ENCODE assay signal across 24 mouse cellular contexts in genomic region chr13:113582024-113582423, GRCm38 (mm10). TPM values are rescaled to one million over a fixed set of nuclear protein-coding genes. Genes with fewer than 3 reads are reported as not detected.
DNase-seq lines count a peak whose midpoint lies in the region; ATAC-seq lines count a peak whose summit lies in the region.
"Had no signal": no experiment of that assay in that cellular context is flagged by ENCODE, and none has a peak within 500 bp of the region (broad histone marks: within the 10 kb centered on the region; RNA-seq: fewer than 3 reads in every experiment).

No protein-coding gene starts in this region.

- no peak overlapping the region for H3K4me2 ChIP-seq in kidney, embryonic 14.5 days (replicated peaks; ENCODE audit: low read depth, low read length)
- no peak overlapping the region for H3K4me2 ChIP-seq in kidney, embryonic 16.5 days (replicated peaks; ENCODE audit: low read depth, low read length)
- H3K4me2 ChIP-seq: embryonic facial prominence, embryonic 12.5 days; forebrain, embryonic 13.5 days; forebrain, embryonic 15.5 days had no signal

- no peak for DNase-seq in kidney, adult 8-10 months
- DNase-seq in kidney, postnatal 4 days = no peak
- DNase-seq in kidney, postnatal 10 days = peak; percentile 44
- DNase-seq in kidney, adult 11 months = no peak
- DNase-seq: adrenal gland, adult 8-10 months; adrenal gland, postnatal 14 days; adrenal gland, postnatal 36 days; B cell, adult 2 months; cerebellum, adult 11-12 months; cerebellum, adult 2 months; cerebellum, adult 9-10 months; cerebellum, postnatal 10 days; cerebellum, postnatal 25 days had no signal

- H3K9ac ChIP-seq in kidney, embryonic 14.5 days (ENCODE audit: low read depth, low read length) = no peak overlapping the region
- H3K9ac ChIP-seq in kidney, embryonic 16.5 days (replicated peaks; ENCODE audit: low read length) = no peak overlapping the region
- H3K9ac ChIP-seq: embryonic facial prominence, embryonic 12.5 days; forebrain, embryonic 13.5 days; forebrain, embryonic 15.5 days had no signal

- H3K4me1 ChIP-seq in kidney, embryonic 14.5 days (ENCODE audit: control insufficient read depth, insufficient read depth, low read length) = peaks cover 16% of the 10 kb centered on the region
- peaks cover 22% of the 10 kb centered on the region for H3K4me1 ChIP-seq in kidney, embryonic 16.5 days (ENCODE audit: insufficient read depth, low read length)

- no peak overlapping the region for H3K4me3 ChIP-seq in kidney, embryonic 14.5 days (ENCODE audit: low read length)
- no peak overlapping the region for H3K4me3 ChIP-seq in kidney, embryonic 16.5 days (ENCODE audit: low read length)
- H3K4me3 ChIP-seq: embryonic facial prominence, embryonic 10.5 days; embryonic facial prominence, embryonic 12.5 days; forebrain, embryonic 13.5 days; forebrain, embryonic 15.5 days had no signal

- no peaks in the 10 kb centered on the region for H3K27me3 ChIP-seq in kidney, embryonic 14.5 days (ENCODE audit: control insufficient read depth, insufficient read depth, low read length)
- no peaks in the 10 kb centered on the region for H3K27me3 ChIP-seq in kidney, embryonic 16.5 days (ENCODE audit: insufficient read depth, low read length)
- H3K27me3 ChIP-seq: CH12.LX; embryonic facial prominence, embryonic 12.5 days; forebrain, embryonic 13.5 days; forebrain, embryonic 15.5 days; Patski had no signal

- peak overlapping the region; percentile 66; the same call in 1 of the 2 replicates for H3K27ac ChIP-seq in kidney, embryonic 14.5 days (ENCODE audit: low read depth, low read length)
- H3K27ac ChIP-seq in kidney, embryonic 16.5 days (ENCODE audit: low read length) = peak overlapping the region; percentile 68; the same call in 1 of the 2 replicates
- H3K27ac ChIP-seq: embryonic facial prominence, embryonic 10.5 days; embryonic facial prominence, embryonic 12.5 days; forebrain, embryonic 13.5 days; forebrain, embryonic 15.5 days had no signal

- WGBS in kidney, embryonic 14.5 days = 38% methylated on average over 1 of the region's 1 CpGs
- 48% methylated on average over 1 of the region's 1 CpGs for WGBS in kidney, embryonic 16.5 days

- H3K9me3 ChIP-seq in kidney, embryonic 14.5 days (ENCODE audit: control insufficient read depth, low read length) = no peaks in the 10 kb centered on the region
- H3K9me3 ChIP-seq in kidney, embryonic 16.5 days (ENCODE audit: low read length) = no peaks in the 10 kb centered on the region
- H3K9me3 ChIP-seq: embryonic facial prominence, embryonic 10.5 days; embryonic facial prominence, embryonic 12.5 days; forebrain, embryonic 13.5 days; forebrain, embryonic 15.5 days; G1E had no signal

- H3K36me3 ChIP-seq in kidney, embryonic 14.5 days (ENCODE audit: control insufficient read depth, insufficient read depth, low read length) = no peaks in the 10 kb centered on the region
- no peaks in the 10 kb centered on the region for H3K36me3 ChIP-seq in kidney, embryonic 16.5 days (ENCODE audit: insufficient read depth, low read length)
- H3K36me3 ChIP-seq: embryonic facial prominence, embryonic 10.5 days; embryonic facial prominence, embryonic 12.5 days; forebrain, embryonic 15.5 days; G1E had no signal

- peak; percentile 36; the same call in 1 of the 2 replicates for ATAC-seq in kidney, embryonic 14.5 days (ENCODE audit: low FRiP score, low TSS enrichment)
- ATAC-seq in kidney, embryonic 16.5 days (ENCODE audit: low FRiP score, low TSS enrichment) = peak; percentile 54
- ATAC-seq: activated CD4-positive, CD25-positive, alpha-beta regulatory T cell, adult 4 months; CD4-positive, CD25-positive, alpha-beta regulatory T cell, adult 4 months; forebrain, embryonic 13.5 days; forebrain, embryonic 15.5 days; Patski had no signal

RNA-seq across cellular contexts. Expression of gene Snx18, which starts 36.3 kb away (rescaled TPM):
- polyA plus RNA-seq in kidney, embryonic 14.5 days (2014; fragmentation: Nextera tagmentation; extraction: Ambion mirVana) = 39.4 and 51.2 TPM in 2 replicates
- 24.6 and 27.2 TPM in 2 replicates for polyA plus RNA-seq in kidney, embryonic 16.5 days (2015; fragmentation: Nextera tagmentation; extraction: Ambion mirVana)
- polyA plus RNA-seq: G1E had no signal
